Mouse (Mus musculus): ENCODE results near the gene Gprin1.

DNA sequence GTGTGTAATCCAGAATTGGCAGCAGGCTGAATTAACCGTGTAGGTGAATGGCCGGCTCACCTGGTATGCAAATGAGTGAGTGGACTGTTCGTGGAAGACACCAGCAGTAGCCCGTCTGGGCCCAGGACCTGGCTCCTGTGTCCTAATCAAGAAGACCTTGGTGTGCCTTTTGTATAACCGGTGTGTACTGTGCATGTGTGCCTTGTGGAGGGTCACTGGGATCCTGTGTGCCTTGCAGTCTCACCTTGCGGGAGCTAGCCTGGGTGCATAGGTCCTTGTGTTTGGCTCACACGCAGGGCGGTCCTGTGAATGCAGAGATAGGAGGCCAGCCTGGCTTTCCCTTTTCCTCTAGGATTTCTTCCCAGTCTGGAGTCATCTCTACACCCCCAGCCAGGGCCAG lies 1.5 kb downstream of the Gprin1 start:
- TF ChIP-seq CTCF (IDR thresholded peaks at IDR 0.05; ENCODE audit: low read depth), result no peak
- no peak for TF ChIP-seq EP300 (IDR thresholded peaks at IDR 0.05; ENCODE audit: low read depth)
